Mouse (Mus musculus) G1E-ER4 (cell line): ENCODE measurements around the gene Ipo4. TPM values are rescaled to one million over a fixed set of nuclear protein-coding genes. Genes with fewer than 3 reads are reported as not detected.

Source experiments
- GATA1 ChIP-seq: IDR thresholded peaks from one replicate; pipeline ENCODE4 v1.8.0; 2012; ENCODE audit warnings: low read length, inconsistent platforms
- polyA plus RNA-seq: library from polyadenylated mRNA; stranded (reverse); fragments of >175 nt; gene quantifications from 2 replicates; pipeline ENCODE4 v1.2.3, GENCODE M21; 2012

Gene Ipo4
- polyA plus RNA-seq: 50.5 and 123 TPM in 2 replicates

DNA sequence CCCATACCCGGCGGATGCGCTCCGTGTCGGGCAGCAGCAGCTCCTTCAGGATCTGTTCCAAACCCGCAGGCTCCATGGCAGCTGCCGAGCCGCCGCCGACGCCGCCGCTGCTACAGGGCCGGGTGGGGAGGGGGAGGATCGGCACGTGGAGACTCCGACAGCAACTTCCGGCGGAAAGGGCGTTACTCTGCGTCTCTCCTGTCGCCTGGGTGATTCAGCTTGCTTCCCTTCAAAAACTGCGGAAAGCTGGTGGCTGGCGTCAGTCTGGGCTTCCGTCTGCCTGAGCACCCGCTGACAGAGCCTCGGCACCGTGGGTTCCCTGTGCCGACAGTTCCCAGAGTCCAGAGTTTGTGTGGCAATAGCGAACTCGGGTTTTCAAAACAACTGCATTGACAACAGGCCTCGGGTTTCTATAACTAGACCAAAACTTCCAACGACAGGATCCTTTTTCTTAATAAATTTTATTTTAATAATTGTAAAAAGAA lies at the start of gene Ipo4:
Ipo4 (minus strand) TSS at position 435 of the 485 bp plus-strand sequence.
- TF ChIP-seq GATA1: no peak

DNA sequence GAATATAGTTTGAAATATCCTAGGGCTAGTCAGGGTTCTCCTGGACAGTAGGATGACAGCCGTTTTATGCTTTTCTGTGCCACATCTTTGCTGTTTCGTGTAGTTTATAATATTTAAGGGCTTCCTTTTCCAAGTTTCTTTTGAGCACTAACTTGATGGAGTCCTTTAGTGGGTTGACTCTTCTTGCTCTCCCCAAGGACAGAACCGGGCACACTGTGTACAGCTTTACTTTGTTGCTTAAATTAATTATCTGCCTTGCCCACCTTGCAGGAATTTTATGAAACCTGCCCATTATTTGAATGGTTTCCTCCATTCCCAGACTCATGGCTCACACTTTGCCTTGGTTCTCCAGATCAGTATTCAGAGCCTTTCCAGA lies 46.3 kb upstream of the Ipo4 start:
- TF ChIP-seq GATA1: no peak

DNA sequence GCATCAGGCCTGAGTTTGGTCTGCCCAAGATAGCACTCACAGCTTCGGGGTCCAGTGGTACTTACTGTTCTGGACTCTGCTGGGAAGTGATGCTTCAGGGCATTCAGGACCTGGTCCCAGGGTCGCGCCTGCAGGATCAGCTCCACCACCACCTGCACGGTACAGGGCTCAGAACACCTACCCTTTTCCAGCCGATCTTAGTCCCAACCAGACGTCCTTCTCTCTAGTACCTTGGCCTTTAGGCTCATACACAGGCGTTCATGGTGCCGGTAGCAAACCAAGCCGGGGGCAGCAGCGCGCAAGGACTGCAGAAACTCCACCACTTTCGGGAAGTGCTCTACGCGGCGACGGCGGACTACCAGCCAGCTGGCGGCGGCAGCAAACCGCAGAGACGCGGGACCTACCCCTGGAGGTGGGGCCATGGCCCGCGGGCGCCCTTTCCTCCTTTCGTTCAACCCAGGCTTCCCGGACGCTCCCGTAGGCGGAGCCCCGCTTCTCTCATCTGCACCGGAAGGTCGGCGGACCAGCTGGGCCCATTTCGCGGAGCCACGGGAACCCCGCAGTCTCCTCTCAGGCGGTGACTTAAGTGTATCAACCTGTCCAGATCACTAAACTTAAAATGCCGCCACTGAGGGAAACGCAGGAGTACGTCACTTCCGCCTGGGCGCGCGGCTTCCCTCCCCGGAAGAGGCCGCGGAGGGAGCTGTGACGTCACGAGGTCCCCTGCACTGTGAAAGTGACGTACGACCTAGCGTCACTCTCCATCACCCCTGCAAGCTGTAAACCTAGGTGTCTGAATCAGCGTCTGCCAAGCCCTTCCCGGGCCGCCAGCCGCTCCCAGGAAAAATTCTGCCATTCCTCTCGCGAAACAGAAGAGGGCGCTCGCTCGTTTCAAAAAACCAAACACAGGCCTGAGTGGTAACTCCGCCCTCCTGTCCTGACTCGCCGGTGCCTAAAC lies 45.7 kb upstream of the Ipo4 start, which contains the start of gene Tinf2:
Tinf2 (minus strand) TSS at position 661 of the 958 bp plus-strand sequence.
- TF ChIP-seq GATA1: no peak

- TF ChIP-seq GATA1: no peak
These were observed 41.9 kb upstream of the Ipo4 start for GRCm38 (mm10) chr14:55677615-55678014.

DNA sequence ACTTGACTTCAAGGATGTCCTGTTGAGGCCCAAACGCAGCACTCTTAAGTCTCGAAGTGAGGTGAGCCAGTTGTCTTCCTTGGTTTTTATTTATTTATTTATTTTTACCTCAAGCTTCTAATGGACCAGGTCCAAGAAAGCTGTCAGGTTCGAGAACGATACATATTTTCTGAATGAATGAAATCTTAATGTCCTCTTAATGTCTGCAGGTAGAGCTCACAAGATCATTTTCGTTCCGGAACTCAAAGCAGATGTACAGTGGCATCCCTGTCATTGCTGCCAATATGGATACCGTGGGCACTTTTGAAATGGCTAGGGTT lies 36.9 kb upstream of the Ipo4 start:
- no peak for TF ChIP-seq GATA1

DNA sequence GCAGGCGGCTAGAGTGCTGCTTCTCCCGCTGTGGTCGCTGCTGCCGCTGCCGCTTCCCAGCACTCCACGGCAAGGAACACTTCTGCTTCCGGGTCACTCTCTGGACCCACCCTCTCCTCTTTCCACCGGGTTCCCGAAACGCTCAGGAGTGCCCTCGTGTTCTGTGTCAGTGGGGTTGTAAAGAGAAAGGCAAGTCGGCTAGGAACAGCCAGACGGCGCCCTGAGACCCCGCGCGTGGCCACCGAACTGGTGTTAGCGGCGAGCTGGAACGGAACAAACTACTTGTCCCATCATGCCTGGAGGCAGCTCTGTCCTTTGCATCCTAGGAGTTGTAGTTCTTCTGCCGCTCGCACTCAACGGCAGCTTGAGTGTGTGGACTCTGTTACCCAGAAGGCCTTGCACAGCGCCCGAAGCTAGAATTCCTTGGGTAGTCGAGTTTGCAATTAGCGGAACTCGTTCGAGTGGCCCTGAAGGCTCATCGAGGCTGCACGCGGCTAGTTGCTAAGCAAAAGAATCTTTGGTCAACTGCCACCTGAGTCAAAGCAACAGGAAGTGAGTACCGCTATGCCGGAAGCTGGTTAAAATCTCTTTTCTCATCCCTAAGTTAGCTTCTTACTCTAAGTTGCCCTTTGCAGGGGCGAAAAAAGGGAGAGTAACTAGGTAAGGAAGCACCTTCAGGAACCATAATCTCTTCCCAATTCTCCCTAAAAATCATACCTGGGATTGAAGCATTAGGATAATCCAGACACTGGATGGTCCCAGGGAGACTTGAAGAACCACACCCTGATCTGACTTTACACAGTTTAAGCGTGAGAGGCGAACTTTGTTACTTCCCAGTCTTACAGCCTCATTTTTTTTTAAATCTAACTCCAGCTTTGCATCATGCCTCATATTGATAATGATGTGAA lies 36.3 kb upstream of the Ipo4 start, which contains the start of the genes Gmpr2 and Nedd8:
Gmpr2 (plus strand) TSS at position 109 of the 908 bp plus-strand sequence.
Nedd8 (minus strand) TSS at position 292 of the 908 bp plus-strand sequence.
- TF ChIP-seq GATA1: no peak

- TF ChIP-seq GATA1: no peak
These were observed 35.7 kb upstream of the Ipo4 start for GRCm38 (mm10) chr14:55671486-55671832.

GRCm38 (mm10) chr14:55660636-55661035 lies 24.9 kb upstream of the Ipo4 start:
- TF ChIP-seq GATA1: no peak

DNA sequence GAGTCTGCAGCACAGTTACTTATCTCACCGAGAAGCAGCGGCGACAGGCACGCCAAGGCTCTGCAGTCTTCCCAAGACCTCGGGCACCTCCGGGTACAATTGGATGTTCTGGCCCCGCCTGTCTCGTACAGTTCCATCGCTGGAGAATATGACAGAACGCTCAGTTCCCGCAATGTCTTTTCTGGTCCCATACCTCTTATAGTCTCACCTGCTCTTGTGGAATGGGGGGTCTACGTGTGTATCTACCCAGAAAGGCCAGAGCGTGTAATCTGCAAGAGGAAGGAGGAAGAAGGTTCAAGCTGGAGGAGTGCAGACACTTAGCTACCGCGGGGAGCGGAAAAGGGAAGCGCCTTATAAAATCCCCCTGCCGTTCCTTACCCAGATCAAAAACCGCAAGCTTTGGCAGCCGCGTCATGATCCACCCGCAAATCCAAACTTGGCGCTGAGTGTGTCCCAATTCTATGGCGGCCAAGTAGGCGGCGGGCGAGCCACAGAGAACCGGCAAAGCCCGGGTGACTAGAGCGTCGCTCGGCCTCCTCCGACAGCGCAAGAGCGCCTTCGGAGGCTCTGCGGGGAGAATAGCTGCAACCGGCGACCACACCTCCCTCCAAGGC lies 24.3 kb upstream of the Ipo4 start, which contains the start of gene Mdp1:
Mdp1 (minus strand) TSS at position 549 of the 614 bp plus-strand sequence.
- TF ChIP-seq GATA1: no peak

GRCm38 (mm10) chr14:55658011-55658410 lies 22.3 kb upstream of the Ipo4 start:
- no peak for TF ChIP-seq GATA1

GRCm38 (mm10) chr14:55656935-55657334 lies 21.2 kb upstream of the Ipo4 start:
- TF ChIP-seq GATA1: no peak

DNA sequence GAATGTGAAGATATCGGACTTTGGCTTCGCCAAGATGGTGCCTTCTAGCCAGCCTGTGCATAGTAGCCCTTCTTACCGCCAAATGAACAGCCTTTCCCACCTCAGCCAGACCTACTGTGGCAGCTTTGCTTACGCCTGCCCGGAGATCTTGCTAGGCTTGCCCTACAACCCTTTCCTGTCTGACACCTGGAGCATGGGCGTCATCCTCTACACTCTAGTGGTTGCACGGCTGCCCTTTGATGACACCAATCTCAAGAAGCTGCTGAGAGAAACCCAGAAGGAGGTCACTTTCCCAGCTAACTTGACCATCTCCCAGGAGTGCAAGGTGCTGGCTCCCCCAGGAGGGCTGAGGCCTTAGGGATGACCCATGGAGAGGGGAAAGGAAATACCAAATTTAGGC lies 15.8 kb upstream of the Ipo4 start:
- no peak for TF ChIP-seq GATA1

GRCm38 (mm10) chr14:55649884-55650283 lies 14.1 kb upstream of the Ipo4 start, which contains the start of gene Tssk4:
Gene Tssk4 (plus strand): TSS chr14:55650184.
- TF ChIP-seq GATA1: no peak

DNA sequence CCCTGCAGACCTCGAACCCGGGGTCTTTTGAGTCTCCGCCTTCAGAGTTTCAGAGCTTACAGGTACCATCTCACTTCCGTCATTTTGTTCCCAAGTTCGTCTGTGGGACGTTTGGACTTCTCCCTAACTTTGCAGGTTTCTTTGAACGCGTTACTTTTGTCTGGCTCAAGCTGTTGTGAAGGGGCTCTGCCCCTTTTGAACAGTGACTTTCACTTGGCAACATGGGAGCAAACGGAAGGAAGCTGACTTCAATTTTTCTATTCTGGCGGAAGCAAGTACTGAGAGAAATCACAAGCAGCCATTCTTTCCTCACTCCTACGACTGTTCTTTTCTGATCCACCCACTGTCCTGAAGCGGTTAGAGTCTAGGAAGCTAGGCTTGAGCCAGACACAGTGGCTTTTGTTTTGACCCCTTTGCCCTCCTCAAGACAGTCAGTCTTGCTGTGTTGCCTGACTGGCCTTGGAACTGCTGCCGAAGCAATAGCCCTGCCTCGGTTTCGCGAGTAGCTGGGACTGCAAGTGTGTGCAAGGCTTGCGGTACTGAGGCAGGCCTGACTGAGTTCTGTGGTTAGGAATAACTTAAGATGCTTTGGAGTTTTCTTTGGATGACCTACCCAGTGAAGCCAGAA lies 8.6 kb upstream of the Ipo4 start:
- no peak for TF ChIP-seq GATA1
